Mouse (Mus musculus): Measurements from ENCODE around the gene Zfp629. TPM values are rescaled to one million over a fixed set of nuclear protein-coding genes. Genes with fewer than 3 reads are reported as not detected.

The Zfp629 gene
- total RNA-seq, 2 experiments from 2014 or later = 16.5 TPM

GRCm38 (mm10) chr7:127564381-127565150 lies 51.0 kb downstream of the Zfp629 start:
- DNase-seq = peak; percentile 67 to 73

GRCm38 (mm10) chr7:127561340-127561858 lies 54.2 kb downstream of the Zfp629 start, which contains the start of gene Tmem265:
Gene Tmem265, plus strand, starts transcription at chr7:127561390.
- DNase-seq = no peak

GRCm38 (mm10) chr7:127560580-127560979 lies 55.0 kb downstream of the Zfp629 start:
- no peak for DNase-seq

Other genes with a start within 250 kb of the Zfp629 start
- 1 to 10 TPM; 3.4 to 5.1 TPM for gene Zfp747, start 239.7 kb downstream of the Zfp629 start, total RNA-seq (2021)
- gene 9130019O22Rik, start 228.6 kb downstream of the Zfp629 start, total RNA-seq (2021) = 1 to 10 TPM; 1.6 to 1.7 TPM
- 1 to 10 TPM; 3.4 to 3.7 TPM for gene E430018J23Rik, start 222.2 kb downstream of the Zfp629 start, total RNA-seq (2021)
- 1 to 10 TPM; 2.4 to 3.3 TPM for gene Zfp764, start 209.0 kb downstream of the Zfp629 start, total RNA-seq (2021)
- 1 to 10 TPM; 1.7 to 2.4 TPM for gene Zfp688, start 193.7 kb downstream of the Zfp629 start, total RNA-seq (2021)
- gene Zfp689, start 166.6 kb downstream of the Zfp629 start, total RNA-seq (2021) = 1 to 10 TPM; 1.3 TPM
- gene Prr14, start 156.2 kb downstream of the Zfp629 start, total RNA-seq (2021) = 10 to 100 TPM; 21.1 to 22.2 TPM
- 10 to 100 TPM; 24.2 to 31.1 TPM for gene Fbrs, start 136.6 kb downstream of the Zfp629 start, total RNA-seq (2021)
- gene Srcap, start 103.8 kb downstream of the Zfp629 start, total RNA-seq (2021) = 10 to 100 TPM; 47.1 to 56.4 TPM
- gene Gm42715, start 96.2 kb downstream of the Zfp629 start, total RNA-seq (2021) = 10 to 100 TPM in 1 of 2 experiments, 1 to 10 TPM in 1; 9.7 to 11.4 TPM
- not detected for gene Tmem265, start 54.4 kb downstream of the Zfp629 start, total RNA-seq (2021)
- 10 to 100 TPM; 14.9 to 16.4 TPM for gene Phkg2, start 42.5 kb downstream of the Zfp629 start, total RNA-seq (2021)
- 10 to 100 TPM; 12.6 to 15.4 TPM for gene Ccdc189, start 27.2 kb downstream of the Zfp629 start, total RNA-seq (2021)
- 10 to 100 TPM; 41.0 to 42.8 TPM for gene Rnf40, start 27.0 kb downstream of the Zfp629 start, total RNA-seq (2021)
- gene Bcl7c, start 93.1 kb upstream of the Zfp629 start, total RNA-seq (2021) = 10 to 100 TPM; 34.1 to 35.4 TPM
- gene Ctf1, start 96.9 kb upstream of the Zfp629 start, total RNA-seq (2021) = 1 to 10 TPM; 8.8 to 9.7 TPM
- gene Ctf2, start 116.4 kb upstream of the Zfp629 start, total RNA-seq (2021) = not detected
- gene Fbxl19, start 128.7 kb upstream of the Zfp629 start, total RNA-seq (2021) = 1 to 10 TPM; 3.3 to 4.0 TPM
- 10 to 100 TPM; 20.5 to 26.4 TPM for gene Orai3, start 154.0 kb upstream of the Zfp629 start, total RNA-seq (2021)
- gene Setd1a, start 160.9 kb upstream of the Zfp629 start, total RNA-seq (2021) = 10 to 100 TPM; 15.8 to 19.5 TPM
- gene Gm49388, start 169.8 kb upstream of the Zfp629 start, total RNA-seq (2021) = 1 to 10 TPM; 2.5 to 2.6 TPM
- 10 to 100 TPM; 10.8 to 13.9 TPM for gene Hsd3b7, start 184.8 kb upstream of the Zfp629 start, total RNA-seq (2021)
- 10 to 100 TPM; 66.5 to 67.0 TPM for gene Stx4a, start 208.5 kb upstream of the Zfp629 start, total RNA-seq (2021)
- under 1 TPM; 0.30 to 0.72 TPM for gene Stx1b, start 208.8 kb upstream of the Zfp629 start, total RNA-seq (2021)